Mouse (Mus musculus): ENCODE data around the gene 0610010K14Rik. TPM values are rescaled to one million over a fixed set of nuclear protein-coding genes. Genes with fewer than 3 reads are reported as not detected.

The 0610010K14Rik gene
- polyA plus RNA-seq, 1 experiment = 65.7 TPM

GRCm38 (mm10) chr11:70192157-70192556 is 45.6 kb downstream of the 0610010K14Rik start:
- no peak for DNase-seq (ENCODE audit: low read depth, low spot score)
- WGBS = 66% methylated on average over 4 of the region's 4 CpGs

DNA sequence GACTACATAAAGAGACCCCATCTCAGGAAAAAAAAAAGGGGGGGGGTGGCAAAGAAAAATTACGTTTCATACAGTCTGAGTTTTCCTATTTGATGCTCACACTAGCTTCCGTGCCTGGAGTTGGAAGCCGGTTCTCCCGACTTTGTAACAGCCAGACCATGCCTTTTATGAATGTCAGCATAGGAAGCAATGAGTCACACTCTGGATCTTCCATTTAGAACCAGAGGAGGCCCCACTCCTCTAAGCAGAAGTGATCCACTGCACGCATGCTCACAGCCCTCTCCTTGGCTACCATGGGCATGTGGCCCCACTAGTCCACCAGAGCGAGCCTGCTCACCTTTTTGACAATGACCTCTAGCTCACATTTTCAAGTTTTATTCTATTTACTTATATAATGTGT is 46.5 kb downstream of the 0610010K14Rik start:
- DNase-seq (ENCODE audit: low read depth, low spot score) = no peak
- WGBS = 60% methylated on average over 6 of the region's 6 CpGs

DNA sequence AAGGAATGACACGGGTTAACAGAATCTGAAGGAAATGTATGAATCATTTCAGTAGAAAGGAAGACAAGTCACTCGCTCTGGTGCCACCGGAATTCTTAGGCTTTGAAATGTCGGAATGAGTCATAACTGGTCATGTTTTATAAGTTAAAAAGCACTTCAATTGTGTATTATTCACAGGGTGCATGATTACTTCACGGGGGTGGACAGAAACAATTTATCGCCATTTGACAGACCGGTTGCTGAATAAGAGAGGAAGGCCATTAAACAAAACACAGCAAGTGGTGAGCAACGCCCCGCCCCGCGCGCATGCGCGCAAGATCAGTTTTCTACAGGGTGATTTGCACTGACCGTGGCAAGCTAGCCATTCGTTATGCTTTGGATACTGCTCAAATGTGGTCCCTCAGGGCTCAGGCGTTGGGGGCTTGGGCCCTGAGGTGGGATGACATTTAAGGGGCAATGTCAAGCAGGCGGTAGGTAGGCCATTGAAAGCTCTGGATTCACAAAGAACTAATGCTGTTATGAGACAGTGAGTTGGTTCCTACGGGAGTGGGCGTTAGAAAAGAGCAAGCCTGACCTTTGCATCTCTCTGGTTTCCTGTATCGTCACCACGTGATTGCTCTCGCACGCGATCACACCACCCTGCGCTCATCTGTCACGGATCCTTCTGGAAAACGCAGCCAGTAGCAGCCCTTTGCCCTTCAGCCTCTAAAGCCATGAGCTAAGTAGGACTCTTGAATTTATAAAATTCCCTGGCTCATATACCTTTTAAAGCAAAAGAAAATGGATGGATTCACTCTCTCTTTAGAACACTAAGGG is 48.2 kb downstream of the 0610010K14Rik start:
- 86% methylated on average over 28 of the region's 28 CpGs for WGBS
- no peak for DNase-seq (ENCODE audit: low read depth, low spot score)

Other genes with a start within 250 kb of the 0610010K14Rik start
- 527 and 719 TPM in 2 replicates for gene Gabarap, start 246.8 kb downstream of the 0610010K14Rik start, polyA plus RNA-seq (2012; rRNA removed)
- gene Phf23, start 242.1 kb downstream of the 0610010K14Rik start, polyA plus RNA-seq (2012; rRNA removed) = 16.3 and 17.3 TPM in 2 replicates
- gene Dvl2, start 237.3 kb downstream of the 0610010K14Rik start, polyA plus RNA-seq (2012; rRNA removed) = 5.5 and 5.8 TPM in 2 replicates
- 92.8 and 125 TPM in 2 replicates for gene Acadvl, start 222.5 kb downstream of the 0610010K14Rik start, polyA plus RNA-seq (2012; rRNA removed)
- gene Dlg4, start 221.0 kb downstream of the 0610010K14Rik start, polyA plus RNA-seq (2012; rRNA removed) = 5.1 and 5.9 TPM in 2 replicates
- not detected in 2 replicates for gene Asgr1, start 183.8 kb downstream of the 0610010K14Rik start, polyA plus RNA-seq (2012; rRNA removed)
- 0.25 and 0.32 TPM in 2 replicates for gene Asgr2, start 145.3 kb downstream of the 0610010K14Rik start, polyA plus RNA-seq (2012; rRNA removed)
- 3.5 and 5.2 TPM in 2 replicates for gene Mgl2, start 107.6 kb downstream of the 0610010K14Rik start, polyA plus RNA-seq (2012; rRNA removed)
- gene Clec10a, start 81.7 kb downstream of the 0610010K14Rik start, polyA plus RNA-seq (2012; rRNA removed) = 1.4 and 2.9 TPM in 2 replicates
- gene Slc16a11, start 25.2 kb downstream of the 0610010K14Rik start, polyA plus RNA-seq (2012; rRNA removed) = 4.5 and 5.3 TPM in 2 replicates
- gene Slc16a13, start 16.9 kb downstream of the 0610010K14Rik start, polyA plus RNA-seq (2012; rRNA removed) = 3.8 and 5.3 TPM in 2 replicates
- gene Bcl6b, start 8.1 kb downstream of the 0610010K14Rik start, polyA plus RNA-seq (2012; rRNA removed) = 1.2 and 1.5 TPM in 2 replicates
- gene Gm21988, start 1.9 kb upstream of the 0610010K14Rik start, polyA plus RNA-seq (2012; rRNA removed) = 6.0 and 6.1 TPM in 2 replicates
- 163 and 175 TPM in 2 replicates for gene Rnasek, start 1.9 kb upstream of the 0610010K14Rik start, polyA plus RNA-seq (2012; rRNA removed)
- 1.1 and 1.4 TPM in 2 replicates for gene Alox12, start 17.4 kb upstream of the 0610010K14Rik start, polyA plus RNA-seq (2012; rRNA removed)
- gene Alox12e, start 84.7 kb upstream of the 0610010K14Rik start, polyA plus RNA-seq (2012; rRNA removed) = 0.33 and 0.48 TPM in 2 replicates
- gene Alox15, start 114.1 kb upstream of the 0610010K14Rik start, polyA plus RNA-seq (2012; rRNA removed) = 1.3 and 4.1 TPM in 2 replicates
- gene Pelp1, start 172.1 kb upstream of the 0610010K14Rik start, polyA plus RNA-seq (2012; rRNA removed) = 11.9 and 12.4 TPM in 2 replicates
- gene Arrb2, start 194.7 kb upstream of the 0610010K14Rik start, polyA plus RNA-seq (2012; rRNA removed) = 31.7 and 36.2 TPM in 2 replicates
- gene Med11, start 214.0 kb upstream of the 0610010K14Rik start, polyA plus RNA-seq (2012; rRNA removed) = 28.0 and 31.7 TPM in 2 replicates
- gene Zmynd15, start 221.5 kb upstream of the 0610010K14Rik start, polyA plus RNA-seq (2012; rRNA removed) = 4.6 and 5.0 TPM in 2 replicates
- 31.8 and 40.5 TPM in 2 replicates for gene Cxcl16, start 222.1 kb upstream of the 0610010K14Rik start, polyA plus RNA-seq (2012; rRNA removed)

Measured in large intestine, adult 2 months (tissue).